Mouse (Mus musculus) stomach, postnatal 0 days (tissue): ENCODE measurements at regions not wholly inside any gene's neighbourhood (a gene's known extent, or its start where the extent isn't known, plus 50 kb on each side); places are given as distances from the start of the nearest gene placed in this dataset.

Experiments used
- CTCF ChIP-seq: IDR thresholded peaks from 2 replicates; pipeline ENCODE4 v1.5.1; 2016; ENCODE audit warnings: antibody characterized with exemption, low read depth, mild to moderate bottlenecking, moderate library complexity
- EP300 ChIP-seq: optimal IDR thresholded peaks from 2 replicates; pipeline ENCODE3; 2016; ENCODE audit warnings: antibody characterized with exemption

DNA sequence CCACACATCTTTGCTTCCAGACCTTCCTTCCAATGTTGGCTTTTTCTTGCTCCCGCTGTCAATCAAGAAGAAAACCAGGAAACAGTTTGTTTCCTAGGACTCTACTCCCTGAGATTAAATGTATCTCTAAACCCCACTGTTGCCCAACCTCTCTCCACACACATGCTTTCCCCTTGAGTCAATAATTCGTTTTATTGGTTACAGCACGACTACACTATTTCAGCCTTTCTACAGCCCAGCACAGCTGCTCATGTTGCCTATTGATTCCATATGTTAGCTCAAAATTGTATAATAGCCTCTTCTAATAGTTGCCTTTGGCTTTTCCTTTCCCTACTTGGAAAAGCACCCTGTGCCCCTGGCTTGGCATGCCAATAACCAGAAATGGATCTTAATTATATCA, 346.2 kb upstream of the Slc35b3 start:
- no peak for TF ChIP-seq CTCF
- TF ChIP-seq EP300: no peak
